Mouse (Mus musculus): ENCODE data around the gene Ucn2.

DNA sequence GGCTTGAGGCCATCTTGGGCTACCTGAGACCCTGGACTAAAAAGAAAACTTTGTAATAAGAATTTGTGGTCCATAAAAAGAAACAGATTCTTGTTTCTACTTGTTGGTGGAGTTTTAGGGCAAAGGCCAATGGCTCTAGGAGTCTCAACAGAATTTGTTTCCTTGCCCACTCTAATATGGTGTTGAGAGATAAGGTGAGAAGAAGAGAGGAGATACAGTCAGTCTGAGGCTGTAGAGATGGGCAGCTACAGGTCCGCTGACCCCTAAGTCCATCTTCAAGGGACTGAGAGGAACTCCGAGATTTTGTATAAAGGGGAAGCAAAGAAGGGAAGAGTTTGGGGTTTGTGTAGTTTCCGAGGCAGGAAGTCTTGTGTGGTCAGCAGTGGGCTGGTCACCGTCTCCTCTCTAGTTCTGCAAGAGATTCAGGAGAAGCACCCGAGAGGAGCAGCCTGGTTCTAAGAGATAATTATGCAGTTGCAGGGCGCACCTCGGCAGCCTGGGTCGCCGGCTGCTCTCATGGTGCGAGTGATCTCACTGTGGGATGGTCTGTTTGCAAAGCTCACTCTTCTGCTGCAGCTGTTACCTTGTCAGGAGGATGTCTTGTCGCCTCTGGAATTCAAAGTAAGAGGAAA, 31.3 kb downstream of the Ucn2 start:
- TF ChIP-seq EP300 (IDR thresholded peaks at IDR 0.05; ENCODE audit: insufficient read depth, low read depth, low read length) (no peak), CTCF (IDR thresholded peaks at IDR 0.05; ENCODE audit: low read depth, low read length) (no peak)

Measured in ES-Bruce4 (cell line).